Comparison of ENCODE assay signal across 18 mouse cellular contexts in the genomic region with DNA sequence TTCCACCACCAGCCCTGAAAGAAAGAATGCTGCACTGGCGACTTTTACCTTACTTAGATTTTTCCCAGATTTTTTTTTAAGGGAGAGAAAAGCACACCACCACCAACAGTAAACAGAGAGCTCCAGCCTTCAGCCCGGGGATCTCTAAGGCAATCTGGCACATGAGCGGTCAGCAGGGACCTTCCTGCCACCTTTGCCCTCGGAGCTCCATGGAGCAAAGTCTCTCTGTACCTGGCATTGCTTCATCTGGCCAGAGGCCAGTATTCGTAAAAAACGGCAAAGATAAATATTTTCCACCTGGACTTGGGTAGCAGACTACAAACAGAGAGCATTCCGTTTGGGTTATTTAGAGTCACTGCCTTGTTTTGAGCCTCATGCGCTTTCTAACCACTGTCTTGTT. TPM values are rescaled to one million over a fixed set of nuclear protein-coding genes. Genes with fewer than 3 reads are reported as not detected.
A peak's percentile ranks its signal among the peaks of the same experiment; 100 is the strongest.
DNase-seq lines count a peak whose midpoint lies in the region; TF ChIP-seq lines count a peak whose summit lies in the region.
"Had no signal": no experiment of that assay in that cellular context is flagged by ENCODE, and none has a peak within 500 bp of the region (broad histone marks: within the 10 kb centered on the region; RNA-seq: fewer than 3 reads in every experiment).

No protein-coding gene starts in this region.

- 17% methylated on average over 8 of the region's 8 CpGs for WGBS in small intestine, adult 2 months
- WGBS in forebrain, embryonic 10.5 days: 78% methylated on average over 8 of the region's 8 CpGs

- DNase-seq in lung, adult 18-20 months: peak; percentile 20 to 39
- no peak for DNase-seq in lung, postnatal 25 days (ENCODE audit: low spot score)
- DNase-seq in kidney, adult 8-10 months: peak; percentile 91 to 94
- DNase-seq in liver: peak; percentile 51
- no peak for DNase-seq in spleen, adult 18-20 months
- DNase-seq in right cerebral cortex, postnatal 4 days: no peak
- no peak for DNase-seq in forebrain, embryonic 10.5 days (ENCODE audit: extremely low spot score, low spot score)
- DNase-seq: cerebellum, postnatal 10 days; embryo, embryonic 11 days; gastrocnemius, postnatal 10 days; lung, postnatal 4 days; midbrain, embryonic 14.5 days; thymus, adult 18-20 months had no signal

- H3K4me1 ChIP-seq in small intestine, adult 2 months (ENCODE audit: control insufficient read depth, insufficient read depth, insufficient read length, low read length): peaks cover 10% of the 10 kb centered on the region; the same call in 1 of the 2 replicates
- peaks cover 10% of the 10 kb centered on the region for H3K4me1 ChIP-seq in forebrain, embryonic 10.5 days
- H3K4me1 ChIP-seq: forebrain, embryonic 15.5 days had no signal

- peak overlapping the region; percentile 31 for H3K4me3 ChIP-seq in small intestine, adult 2 months (ENCODE audit: low read depth, low read length)
- no peak overlapping the region for H3K4me3 ChIP-seq in forebrain, embryonic 10.5 days
- H3K4me3 ChIP-seq: forebrain, embryonic 15.5 days; hindbrain, embryonic 12.5 days; limb, embryonic 13.5 days had no signal

- H3K27me3 ChIP-seq in small intestine, adult 2 months (ENCODE audit: control insufficient read depth, insufficient read depth, low read length): no peaks in the 10 kb centered on the region
- no peaks in the 10 kb centered on the region for H3K27me3 ChIP-seq in forebrain, embryonic 10.5 days (ENCODE audit: poor library complexity, severe bottlenecking)
- H3K27me3 ChIP-seq: forebrain, embryonic 15.5 days; hindbrain, embryonic 12.5 days had no signal

- TF ChIP-seq POLR2A in small intestine, adult 2 months (IDR thresholded peaks at IDR 0.05; ENCODE audit: low read depth, low read length): no peak

- H3K36me3 ChIP-seq in small intestine, adult 2 months (ENCODE audit: control insufficient read depth, insufficient read depth, low read length): no peaks in the 10 kb centered on the region
- no peaks in the 10 kb centered on the region for H3K36me3 ChIP-seq in forebrain, embryonic 10.5 days (replicated peaks)
- H3K36me3 ChIP-seq: forebrain, embryonic 15.5 days; hindbrain, embryonic 12.5 days; limb, embryonic 13.5 days had no signal

- H3K27ac ChIP-seq in small intestine, adult 2 months (ENCODE audit: insufficient read depth, low read depth, low read length): peak overlapping the region; percentile 37; the same call in 1 of the 2 replicates
- no peak overlapping the region for H3K27ac ChIP-seq in forebrain, embryonic 10.5 days
- H3K27ac ChIP-seq: forebrain, embryonic 15.5 days; hindbrain, embryonic 12.5 days; limb, embryonic 13.5 days had no signal

- H3K9me3 ChIP-seq in forebrain, embryonic 10.5 days: no peaks in the 10 kb centered on the region
- H3K9me3 ChIP-seq: forebrain, embryonic 15.5 days; hindbrain, embryonic 12.5 days; limb, embryonic 13.5 days had no signal

- TF ChIP-seq CTCF in small intestine, adult 2 months (IDR thresholded peaks at IDR 0.05; ENCODE audit: extremely low read depth, insufficient read length, insufficient replicate concordance, low read depth, low read length): no peak

RNA-seq across cellular contexts. Expression of a gene that starts 58.4 kb away (rescaled TPM):
- polyA plus RNA-seq in small intestine, adult 2 months (2012; rRNA removed): 0.14 TPM in 1 of 2 replicates, not detected in the other
- polyA plus RNA-seq in forebrain, embryonic 10.5 days (2016; fragmentation: Nextera tagmentation; extraction: Ambion mirVana): 2.3 and 2.5 TPM in 2 replicates
- polyA plus RNA-seq: heart, postnatal 0 days had no signal

Comparison
In these comparisons a context has a peak if more than half of its experiments do, and no peak if none do; other contexts are left out.
1. DNase-seq: peak in lung, adult 18-20 months (2 of 2), kidney, adult 8-10 months (2 of 2) and liver (single experiment); none in lung, postnatal 25 days (single experiment), spleen, adult 18-20 months (0 of 2), right cerebral cortex, postnatal 4 days (single experiment) and forebrain, embryonic 10.5 days (single experiment).